Mouse (Mus musculus) bone marrow macrophage, adult 2 months (primary cell): ENCODE data around the gene Dtx1.

Experiments
- CTCF ChIP-seq: IDR thresholded peaks from 2 replicates; pipeline ENCODE4 v1.5.1; 2012; ENCODE audit warnings: low read depth, mild to moderate bottlenecking, low read length, moderate library complexity
- POLR2A ChIP-seq: IDR thresholded peaks from 2 replicates; pipeline ENCODE4 v1.6.1; 2012; ENCODE audit warnings: mild to moderate bottlenecking, low read depth, low read length, borderline replicate concordance

DNA sequence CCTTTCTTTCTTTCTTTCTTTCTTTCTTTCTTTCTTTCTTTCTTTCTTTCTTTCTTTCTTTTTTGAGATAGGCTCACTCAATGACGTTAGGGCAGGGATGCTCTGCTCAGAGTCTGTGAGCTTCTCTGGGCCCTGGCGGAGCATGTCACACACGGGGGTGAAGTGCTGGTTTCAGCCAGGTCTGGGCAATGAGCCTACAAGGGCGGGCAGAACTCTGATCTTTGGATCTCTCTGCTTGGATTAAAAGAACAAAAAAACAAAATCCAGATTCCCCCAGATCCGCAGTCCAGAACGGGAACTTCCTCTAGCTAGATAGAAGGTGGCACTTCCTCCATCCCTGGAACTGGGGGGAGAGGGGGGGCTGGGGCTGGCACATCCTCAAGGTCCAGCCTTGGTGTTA is 65.9 kb downstream of the Dtx1 start:
- TF ChIP-seq CTCF (no peak), POLR2A (no peak)
